Mouse (Mus musculus): ENCODE data around the gene Acta1. TPM values are rescaled to one million over a fixed set of nuclear protein-coding genes. Genes with fewer than 3 reads are reported as not detected.

The Acta1 gene
- polyA plus RNA-seq, 1 experiment from 2014 or later, result 1.8 TPM

DNA sequence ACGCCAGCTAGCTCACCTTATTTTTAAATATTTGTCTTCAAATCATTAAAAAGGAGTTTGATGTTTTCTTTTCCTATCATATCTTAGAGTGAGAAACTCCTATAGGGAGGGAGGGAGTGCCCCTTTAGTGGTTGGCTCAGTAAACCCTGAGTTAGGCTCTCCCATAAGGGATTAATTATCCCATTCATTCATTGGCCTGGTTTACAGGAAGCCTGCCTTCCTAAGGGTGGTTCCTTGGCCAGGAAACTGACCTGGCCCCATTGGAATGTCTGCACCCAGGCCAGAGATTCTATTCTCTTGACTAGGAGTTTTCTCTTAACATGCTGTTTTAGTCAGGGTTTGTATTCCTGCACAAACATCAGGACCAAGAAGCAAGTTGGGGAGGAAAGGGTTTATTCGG is 6.6 kb downstream of the Acta1 start:
- Histone ChIP-seq H3K27ac (no peak overlapping the region), H3K4me1 (replicated peaks; ENCODE audit: insufficient read depth, low read length) (no peaks in the 10 kb centered on the region), H3K27me3 (ENCODE audit: insufficient read depth, low read length) (peaks cover 23% of the 10 kb centered on the region), H3K4me2 (ENCODE audit: low read length) (no peak overlapping the region), H3K9me3 (replicated peaks; ENCODE audit: low read length) (no peaks in the 10 kb centered on the region), H3K36me3 (ENCODE audit: insufficient read depth, low read length) (no peaks in the 10 kb centered on the region), H3K4me3 (replicated peaks; ENCODE audit: low read depth, low read length) (no peak overlapping the region), H3K9ac (ENCODE audit: low read depth, low read length) (no peak overlapping the region)
- TF ChIP-seq CTCF (IDR thresholded peaks at IDR 0.05; ENCODE audit: low read depth), result no peak
- DNase-seq (ENCODE audit: low spot score), result no peak
- ATAC-seq (replicated peaks; ENCODE audit: low FRiP score, low read depth), result no peak
- WGBS, result 79% methylated on average over 2 of the region's 2 CpGs

DNA sequence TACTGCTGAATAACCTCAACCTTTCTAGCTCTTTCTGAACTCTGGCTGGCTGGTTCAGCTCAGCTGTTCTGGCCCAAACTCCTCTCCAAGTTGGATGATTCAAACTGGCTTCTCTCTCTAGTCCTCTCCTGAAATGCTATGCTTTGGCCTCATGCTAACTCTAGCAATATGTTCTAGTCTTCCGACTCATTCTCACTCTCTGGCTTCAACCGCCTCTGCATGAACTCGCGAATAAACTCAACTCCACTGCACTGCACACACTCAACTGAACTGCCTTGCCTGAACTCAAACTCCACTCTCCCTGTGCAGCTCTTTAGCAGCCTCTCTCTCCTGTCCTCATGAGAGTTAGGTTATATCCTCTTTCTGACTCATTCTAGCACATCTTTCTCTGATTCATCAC is 7.4 kb downstream of the Acta1 start:
- 91% methylated on average over 4 of the region's 4 CpGs for WGBS
- no peak overlapping the region for H3K27ac ChIP-seq
- no peaks in the 10 kb centered on the region for H3K36me3 ChIP-seq (ENCODE audit: insufficient read depth, low read length)
- TF ChIP-seq CTCF (IDR thresholded peaks at IDR 0.05; ENCODE audit: low read depth), result no peak
- DNase-seq (ENCODE audit: low spot score) (no peak), ATAC-seq (replicated peaks; ENCODE audit: low FRiP score, low read depth) (no peak)
- no peak overlapping the region for H3K4me3 ChIP-seq (replicated peaks; ENCODE audit: low read depth, low read length)
- H3K27me3 ChIP-seq (ENCODE audit: insufficient read depth, low read length), result peaks cover 16% of the 10 kb centered on the region
- no peaks in the 10 kb centered on the region for H3K4me1 ChIP-seq (replicated peaks; ENCODE audit: insufficient read depth, low read length)
- no peak overlapping the region for H3K9ac ChIP-seq (ENCODE audit: low read depth, low read length)
- H3K9me3 ChIP-seq (replicated peaks; ENCODE audit: low read length), result no peaks in the 10 kb centered on the region
- H3K4me2 ChIP-seq (ENCODE audit: low read length), result no peak overlapping the region

DNA sequence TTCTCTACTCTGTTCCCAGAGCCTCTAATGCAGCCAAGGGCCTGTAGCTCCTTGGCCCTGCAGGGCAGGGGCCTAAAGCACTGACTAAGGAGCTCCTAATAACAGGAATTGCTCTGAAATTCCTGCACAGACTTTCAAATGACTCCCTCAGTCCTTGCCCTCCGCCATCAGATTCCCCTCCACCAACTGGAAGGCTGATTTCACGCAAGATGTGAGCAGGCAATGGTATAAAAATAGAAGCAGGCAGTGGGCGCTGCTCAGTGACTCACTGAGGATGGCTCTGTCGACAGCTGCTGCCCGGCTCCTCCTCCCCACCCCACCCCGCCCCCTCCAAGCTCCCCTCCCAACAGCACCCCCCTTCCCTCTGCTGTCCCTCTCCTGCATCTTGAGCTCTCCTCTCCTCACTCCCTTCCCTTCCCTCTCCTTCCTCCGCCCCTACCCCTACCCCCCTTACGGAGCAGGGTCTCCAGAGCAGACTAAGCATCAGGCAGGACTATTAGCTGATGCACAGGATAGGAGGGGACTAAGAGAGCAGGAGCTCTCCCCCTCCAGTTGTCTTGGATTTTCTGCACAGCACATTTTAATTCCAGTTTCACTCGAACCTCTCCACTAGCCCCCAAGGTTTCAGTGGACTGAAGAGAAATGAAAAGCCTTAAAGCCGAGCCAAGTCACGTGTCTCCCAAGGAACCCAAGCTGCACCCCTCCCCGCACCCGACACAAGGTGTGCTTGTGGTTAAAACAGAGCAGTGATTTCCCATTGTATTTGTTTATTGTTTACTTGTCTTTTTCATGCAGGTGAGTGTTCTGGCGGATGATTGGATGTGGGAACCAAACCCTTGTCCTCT is 9.6 kb downstream of the Acta1 start:
- TF ChIP-seq CTCF (IDR thresholded peaks at IDR 0.05; ENCODE audit: low read depth), result no peak
- 6% methylated on average over 14 of the region's 14 CpGs for WGBS
- no peak overlapping the region for H3K4me2 ChIP-seq (ENCODE audit: low read length)

GRCm38 (mm10) chr8:123883094-123883493 is 11.5 kb downstream of the Acta1 start:
- no peak for TF ChIP-seq CTCF (IDR thresholded peaks at IDR 0.05; ENCODE audit: low read depth)
- H3K4me3 ChIP-seq (replicated peaks; ENCODE audit: low read depth, low read length), result no peak overlapping the region
- H3K9ac ChIP-seq (ENCODE audit: low read depth, low read length), result no peak overlapping the region
- H3K4me2 ChIP-seq (ENCODE audit: low read length), result no peak overlapping the region
- H3K4me1 ChIP-seq (replicated peaks; ENCODE audit: insufficient read depth, low read length), result no peaks in the 10 kb centered on the region
- H3K36me3 ChIP-seq (ENCODE audit: insufficient read depth, low read length), result no peaks in the 10 kb centered on the region
- no peak for DNase-seq (ENCODE audit: low spot score)
- 81% methylated on average over 4 of the region's 4 CpGs for WGBS
- no peaks in the 10 kb centered on the region for H3K27me3 ChIP-seq (ENCODE audit: insufficient read depth, low read length)
- no peaks in the 10 kb centered on the region for H3K9me3 ChIP-seq (replicated peaks; ENCODE audit: low read length)
- ATAC-seq (replicated peaks; ENCODE audit: low FRiP score, low read depth), result no peak
- H3K27ac ChIP-seq, result no peak overlapping the region

More for the DNA sequence above, 9.6 kb downstream of the Acta1 start:
- Histone ChIP-seq H3K9ac (ENCODE audit: low read depth, low read length) (no peak overlapping the region), H3K9me3 (replicated peaks; ENCODE audit: low read length) (no peaks in the 10 kb centered on the region), H3K4me1 (replicated peaks; ENCODE audit: insufficient read depth, low read length) (no peaks in the 10 kb centered on the region), H3K27ac (no peak overlapping the region), H3K27me3 (ENCODE audit: insufficient read depth, low read length) (no peaks in the 10 kb centered on the region), H3K36me3 (ENCODE audit: insufficient read depth, low read length) (no peaks in the 10 kb centered on the region), H3K4me3 (replicated peaks; ENCODE audit: low read depth, low read length) (no peak overlapping the region)
- peak; percentile 22 for DNase-seq (ENCODE audit: low spot score)
- no peak for ATAC-seq (replicated peaks; ENCODE audit: low FRiP score, low read depth)

GRCm38 (mm10) chr8:123882412-123882811 is 12.1 kb downstream of the Acta1 start:
- no peaks in the 10 kb centered on the region for H3K36me3 ChIP-seq (ENCODE audit: insufficient read depth, low read length)
- H3K27me3 ChIP-seq (ENCODE audit: insufficient read depth, low read length), result no peaks in the 10 kb centered on the region
- no peak overlapping the region for H3K4me3 ChIP-seq (replicated peaks; ENCODE audit: low read depth, low read length)
- no peak for TF ChIP-seq CTCF (IDR thresholded peaks at IDR 0.05; ENCODE audit: low read depth)
- no peak overlapping the region for H3K4me2 ChIP-seq (ENCODE audit: low read length)
- no peak for ATAC-seq (replicated peaks; ENCODE audit: low FRiP score, low read depth)
- H3K9ac ChIP-seq (ENCODE audit: low read depth, low read length), result no peak overlapping the region
- WGBS, result 66% methylated on average over 2 of the region's 2 CpGs
- H3K27ac ChIP-seq, result no peak overlapping the region
- no peak for DNase-seq (ENCODE audit: low spot score)
- no peaks in the 10 kb centered on the region for H3K9me3 ChIP-seq (replicated peaks; ENCODE audit: low read length)
- no peaks in the 10 kb centered on the region for H3K4me1 ChIP-seq (replicated peaks; ENCODE audit: insufficient read depth, low read length)

- DNase-seq (ENCODE audit: low spot score) (no peak), ATAC-seq (replicated peaks; ENCODE audit: low FRiP score, low read depth) (no peak)
- Histone ChIP-seq H3K4me2 (ENCODE audit: low read length) (no peak overlapping the region), H3K4me3 (replicated peaks; ENCODE audit: low read depth, low read length) (no peak overlapping the region), H3K36me3 (ENCODE audit: insufficient read depth, low read length) (no peaks in the 10 kb centered on the region), H3K27me3 (ENCODE audit: insufficient read depth, low read length) (no peaks in the 10 kb centered on the region), H3K27ac (no peak overlapping the region), H3K9me3 (replicated peaks; ENCODE audit: low read length) (no peaks in the 10 kb centered on the region), H3K4me1 (replicated peaks; ENCODE audit: insufficient read depth, low read length) (no peaks in the 10 kb centered on the region), H3K9ac (ENCODE audit: low read depth, low read length) (no peak overlapping the region)
- 41% methylated on average over 4 of the region's 4 CpGs for WGBS
- 0 out of 2 replicates have a peak, but pooled peaks have one; percentile 26 for TF ChIP-seq CTCF (IDR thresholded peaks at IDR 0.05; ENCODE audit: low read depth)
Observed at GRCm38 (mm10) chr8:123880821-123881350, 13.7 kb downstream of the Acta1 start.

Measured in kidney, postnatal 0 days (tissue).